Mouse (Mus musculus) heart, embryonic 15.5 days (tissue): ENCODE measurements around the gene Gpr152. TPM values are rescaled to one million over a fixed set of nuclear protein-coding genes. Genes with fewer than 3 reads are reported as not detected.
"Not testable (repeated sequence)": the region's sequence is repeated elsewhere in the genome, so short reads cannot be mapped to it uniquely, and the experiment has no call there.

ENCODE experiments used
- ATAC-seq: fragments of 200-750 bp; cut with Nextera tagmentation; replicated peaks from 2 replicates; pipeline ENCODE4 v1.8.0; 2017; ENCODE audit warnings: low read depth, moderate TSS enrichment; ENCODE audit not compliant: insufficient number of reproducible peaks, insufficient read depth, low FRiP score
- H3K27ac ChIP-seq: fragments of 300-500 bp; sonication (generic); 2 replicates; pipeline ENCODE4 v1.5.1; 2015; ENCODE audit warnings: mild to moderate bottlenecking, inconsistent platforms
- H3K27me3 ChIP-seq: fragments of 300-500 bp; sonication (generic); 2 replicates; pipeline ENCODE4 v1.6.1; 2015; ENCODE audit warnings: inconsistent platforms
- H3K36me3 ChIP-seq: fragments of 300-500 bp; sonication (generic); 2 replicates; pipeline ENCODE4 v1.6.1; 2015; ENCODE audit warnings: mild to moderate bottlenecking, inconsistent platforms
- H3K4me1 ChIP-seq: fragments of 300-500 bp; sonication (generic); replicated peaks from 2 replicates; pipeline ENCODE4 v1.6.1; 2015; ENCODE audit warnings: inconsistent platforms
- H3K4me2 ChIP-seq: fragments of 300-500 bp; sonication (generic); 2 replicates; pipeline ENCODE4 v1.6.1; 2015; ENCODE audit warnings: inconsistent platforms, mild to moderate bottlenecking, moderate library complexity
- H3K4me3 ChIP-seq: fragments of 300-500 bp; sonication (generic); 2 replicates; pipeline ENCODE4 v1.5.1; 2015; ENCODE audit warnings: mild to moderate bottlenecking, inconsistent platforms
- H3K9ac ChIP-seq: fragments of 300-500 bp; sonication (generic); 2 replicates; pipeline ENCODE4 v1.6.1; 2015; ENCODE audit warnings: mild to moderate bottlenecking, inconsistent platforms
- H3K9me3 ChIP-seq: fragments of 300-500 bp; sonication (generic); replicated peaks from 2 replicates; pipeline ENCODE4 v1.6.1; 2016; ENCODE audit warnings: inconsistent platforms
- WGBS: fragments of 180-500 bp; shearing (Covaris S2); methylation state at CpG from one replicate; pipeline ENCODE4 v1.1.7; 2015; ENCODE audit warnings: mixed read lengths; 5-methylcytosine and 5-hydroxymethylcytosine counted together
- polyA plus RNA-seq: library from polyadenylated mRNA; unstranded; fragments of >200 nt; fragmentation: Nextera tagmentation; extraction: Ambion mirVana; gene quantifications from 2 replicates; pipeline ENCODE4 v1.2.1, GENCODE M21; 2015

Gene Gpr152
- polyA plus RNA-seq, 1 experiment from 2014 or later, result not detected

DNA sequence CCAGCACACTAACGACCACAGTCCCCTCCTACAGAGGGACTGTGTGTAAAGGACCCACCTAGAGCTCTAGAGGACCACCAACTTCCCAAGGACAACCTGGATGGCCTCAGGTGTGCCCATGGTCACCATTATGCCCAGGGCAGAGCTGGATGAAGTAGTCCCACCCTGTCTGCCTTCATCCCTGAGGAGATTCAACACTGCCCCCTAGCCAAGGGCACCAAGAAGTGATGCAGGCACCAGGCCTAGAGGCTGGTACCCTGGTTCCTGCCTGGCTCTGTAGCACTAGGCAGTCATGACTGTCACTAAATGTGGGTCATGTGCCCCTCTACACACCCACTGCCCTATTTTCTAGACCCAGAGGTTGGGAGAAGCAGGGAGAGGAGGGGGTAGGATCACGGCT is 7.8 kb upstream of the Gpr152 start:
- H3K27ac ChIP-seq, result no peak overlapping the region
- H3K36me3 ChIP-seq, result peaks cover 33% of the 10 kb centered on the region
- ATAC-seq, result no peak; the same call in 1 of the 2 replicates
- no peak overlapping the region for H3K4me3 ChIP-seq
- no peaks in the 10 kb centered on the region for H3K9me3 ChIP-seq
- WGBS, result 88% methylated on average over 2 of the region's 2 CpGs
- no peak overlapping the region for H3K4me2 ChIP-seq
- H3K4me1 ChIP-seq, result peaks cover 16% of the 10 kb centered on the region
- H3K27me3 ChIP-seq, result 0 out of 2 replicates have a peak, but pooled peaks cover under 1% of the 10 kb centered on the region
- H3K9ac ChIP-seq, result no peak overlapping the region

GRCm38 (mm10) chr19:4134354-4134753 is 5.2 kb upstream of the Gpr152 start:
- H3K4me1 ChIP-seq, result peaks cover 6% of the 10 kb centered on the region
- no peak overlapping the region for H3K9ac ChIP-seq
- H3K4me2 ChIP-seq, result no peak overlapping the region
- peaks cover 17% of the 10 kb centered on the region; the same call in 1 of the 2 replicates for H3K36me3 ChIP-seq
- H3K4me3 ChIP-seq, result no peak overlapping the region
- 0 out of 2 replicates have a peak, but pooled peaks cover 5% of the 10 kb centered on the region for H3K27me3 ChIP-seq
- H3K27ac ChIP-seq, result no peak overlapping the region
- no peaks in the 10 kb centered on the region for H3K9me3 ChIP-seq
- no peak for ATAC-seq
- 88% methylated on average over 4 of the region's 4 CpGs for WGBS

- not testable (repeated sequence) for H3K4me2 ChIP-seq, H3K27ac ChIP-seq, H3K9ac ChIP-seq, H3K9me3 ChIP-seq, H3K27me3 ChIP-seq, H3K4me1 ChIP-seq, H3K4me3 ChIP-seq
- peaks cover 10% of the 10 kb centered on the region; the same call in 1 of the 2 replicates for H3K36me3 ChIP-seq
- 0 out of 2 replicates have a peak, but pooled peaks have one; percentile 19 for ATAC-seq
- WGBS, result 80% methylated on average over 6 of the region's 6 CpGs
Observed at GRCm38 (mm10) chr19:4135229-4135962, 4.2 kb upstream of the Gpr152 start.

DNA sequence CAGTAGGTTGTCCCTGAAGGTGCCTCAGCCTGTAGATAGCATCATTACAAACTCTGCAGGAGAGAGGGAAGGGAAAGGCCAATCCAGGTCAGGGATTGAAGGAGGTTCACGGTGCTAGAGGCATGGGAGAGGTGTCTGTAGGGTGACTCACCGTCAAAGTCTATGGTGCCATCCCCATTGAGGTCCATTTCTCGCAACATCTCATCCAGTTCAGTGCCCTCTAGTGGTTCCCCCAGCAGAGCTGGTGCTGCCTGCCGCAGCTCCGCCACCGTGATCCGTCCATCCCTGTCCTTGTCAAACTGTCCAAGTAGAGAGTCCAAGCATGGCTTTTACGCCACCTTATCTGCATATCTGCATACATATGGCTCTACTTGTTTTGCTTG is 3.6 kb upstream of the Gpr152 start:
- H3K4me2 ChIP-seq, H3K27me3 ChIP-seq, H3K4me3 ChIP-seq, H3K9me3 ChIP-seq, H3K9ac ChIP-seq, H3K4me1 ChIP-seq, H3K27ac ChIP-seq: not testable (repeated sequence)
- ATAC-seq, result peak; percentile 11; the same call in 1 of the 2 replicates
- H3K36me3 ChIP-seq, result peaks cover 10% of the 10 kb centered on the region; the same call in 1 of the 2 replicates
- 25% methylated on average over 8 of the region's 8 CpGs for WGBS

DNA sequence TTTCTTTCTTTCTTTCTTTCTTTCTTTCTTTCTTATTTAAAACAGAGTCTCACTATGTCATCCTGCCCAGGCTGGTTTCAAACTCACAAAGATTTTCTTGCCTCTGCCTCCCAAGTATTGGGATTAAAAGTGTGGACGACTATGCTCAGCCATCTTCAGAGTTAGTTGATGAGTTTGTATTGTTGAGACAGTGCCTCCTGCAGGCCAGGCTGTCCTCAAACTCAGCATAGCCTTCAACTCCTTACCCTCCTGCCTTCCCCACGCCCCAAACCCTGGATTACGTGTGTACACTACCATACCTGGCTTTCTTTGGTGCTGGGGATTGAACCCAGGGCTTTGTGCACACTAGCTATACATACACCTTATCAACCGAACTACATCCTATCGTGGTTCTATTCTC is 3.1 kb upstream of the Gpr152 start:
- Histone ChIP-seq H3K4me1 (no peaks in the 10 kb centered on the region), H3K27me3 (0 out of 2 replicates have a peak, but pooled peaks cover 5% of the 10 kb centered on the region), H3K36me3 (peaks cover 5% of the 10 kb centered on the region; the same call in 1 of the 2 replicates), H3K9ac (no peak overlapping the region), H3K4me2 (no peak overlapping the region), H3K27ac (no peak overlapping the region), H3K4me3 (no peak overlapping the region), H3K9me3 (no peaks in the 10 kb centered on the region)
- WGBS, result 73% methylated on average over 5 of the region's 5 CpGs
- ATAC-seq, result no peak

DNA sequence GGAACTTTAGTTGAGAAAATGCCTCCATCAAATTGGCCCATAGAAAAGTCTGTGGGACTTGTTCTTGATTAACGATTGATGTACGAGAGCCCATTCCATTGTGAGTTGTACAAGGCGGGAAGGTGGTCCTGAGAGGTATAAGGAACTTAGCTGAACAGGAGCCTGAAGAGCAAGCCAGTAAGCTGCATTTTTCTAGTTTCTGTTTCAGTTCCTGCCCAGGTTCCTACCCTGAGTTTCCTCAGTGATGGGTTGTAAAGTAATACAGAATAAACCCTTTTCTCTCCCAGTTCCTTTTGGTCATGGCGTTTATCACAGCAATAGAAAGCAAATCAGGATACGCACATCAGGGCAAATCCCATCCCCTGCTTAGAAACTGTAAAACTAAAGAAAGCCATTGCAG is 1.7 kb upstream of the Gpr152 start:
- 74% methylated on average over 5 of the region's 5 CpGs for WGBS
- Histone ChIP-seq H3K9me3 (no peaks in the 10 kb centered on the region), H3K27ac (no peak overlapping the region), H3K9ac (no peak overlapping the region), H3K4me3 (no peak overlapping the region), H3K27me3 (0 out of 2 replicates have a peak, but pooled peaks cover 5% of the 10 kb centered on the region), H3K4me1 (no peaks in the 10 kb centered on the region), H3K4me2 (no peak overlapping the region), H3K36me3 (no peaks in the 10 kb centered on the region)
- no peak for ATAC-seq

- Histone ChIP-seq H3K27ac (no peak overlapping the region), H3K4me1 (no peaks in the 10 kb centered on the region), H3K9ac (no peak overlapping the region), H3K9me3 (no peaks in the 10 kb centered on the region), H3K36me3 (no peaks in the 10 kb centered on the region), H3K4me3 (no peak overlapping the region), H3K27me3 (0 out of 2 replicates have a peak, but pooled peaks cover 5% of the 10 kb centered on the region), H3K4me2 (no peak overlapping the region)
- no peak for ATAC-seq
- 76% methylated on average over 6 of the region's 6 CpGs for WGBS
Observed at GRCm38 (mm10) chr19:4140147-4140546, 560 bp downstream of the Gpr152 start.

GRCm38 (mm10) chr19:4142416-4143173 is 3.0 kb downstream of the Gpr152 start:
- Histone ChIP-seq H3K9ac (no peak overlapping the region), H3K4me3 (no peak overlapping the region), H3K9me3 (no peaks in the 10 kb centered on the region), H3K36me3 (no peaks in the 10 kb centered on the region), H3K27me3 (no peaks in the 10 kb centered on the region), H3K4me1 (0 out of 2 replicates have a peak, but pooled peaks cover 2% of the 10 kb centered on the region), H3K27ac (no peak overlapping the region), H3K4me2 (no peak overlapping the region)
- WGBS, result 80% methylated on average over 18 of the region's 18 CpGs
- no peak for ATAC-seq

DNA sequence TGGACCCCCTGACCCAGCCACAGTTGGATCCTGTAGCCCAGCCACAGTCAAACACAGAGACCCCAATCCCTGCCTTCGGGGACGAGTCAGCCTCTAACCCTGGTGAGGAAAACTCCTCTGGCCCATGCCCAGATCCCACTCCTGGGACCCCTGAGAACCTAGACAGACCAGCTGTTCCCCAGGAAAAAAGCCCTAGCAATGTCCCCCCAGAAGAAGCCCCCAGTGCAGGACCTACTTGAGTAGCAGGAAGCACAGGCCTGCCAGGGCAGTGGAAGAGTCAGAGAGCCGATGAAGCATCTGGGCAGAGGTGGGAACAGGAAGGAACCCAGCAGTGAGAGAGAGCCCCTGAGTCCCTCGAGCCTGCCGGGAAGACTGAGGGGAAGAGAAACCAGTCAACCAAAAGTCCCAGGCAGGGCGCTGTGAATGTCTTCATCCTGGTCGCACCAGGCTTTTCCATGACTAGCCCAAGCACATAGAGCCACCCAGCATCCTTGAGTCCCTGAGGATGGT is 4.2 kb downstream of the Gpr152 start, which contains the start of gene Cabp4:
Gene Cabp4, minus strand, starts transcription at position 275 of the 510 bp plus-strand sequence.
- Histone ChIP-seq H3K4me1 (peaks cover 8% of the 10 kb centered on the region), H3K9ac (no peak within 1 kb of the TSS), H3K27me3 (no peaks in the 10 kb centered on the region), H3K9me3 (no peaks in the 10 kb centered on the region), H3K36me3 (no peaks in the 10 kb centered on the region), H3K27ac (no peak within 1 kb of the TSS), H3K4me3 (no peak within 1 kb of the TSS), H3K4me2 (no peak within 1 kb of the TSS)
- ATAC-seq, result no peak
- WGBS, result 64% methylated on average over 7 of the region's 7 CpGs

GRCm38 (mm10) chr19:4144550-4145498 is 5.2 kb downstream of the Gpr152 start:
- WGBS, result 76% methylated on average over 16 of the region's 16 CpGs
- Histone ChIP-seq H3K9me3 (no peaks in the 10 kb centered on the region), H3K4me3 (no peak overlapping the region), H3K4me2 (no peak overlapping the region), H3K4me1 (peaks cover 18% of the 10 kb centered on the region), H3K9ac (no peak overlapping the region), H3K36me3 (no peaks in the 10 kb centered on the region), H3K27me3 (no peaks in the 10 kb centered on the region), H3K27ac (0 out of 2 replicates have a peak overlapping the region, but pooled peaks have one; percentile 28)
- no peak for ATAC-seq
